Mouse (Mus musculus): ENCODE measurements around the gene Vrk2.

DNA sequence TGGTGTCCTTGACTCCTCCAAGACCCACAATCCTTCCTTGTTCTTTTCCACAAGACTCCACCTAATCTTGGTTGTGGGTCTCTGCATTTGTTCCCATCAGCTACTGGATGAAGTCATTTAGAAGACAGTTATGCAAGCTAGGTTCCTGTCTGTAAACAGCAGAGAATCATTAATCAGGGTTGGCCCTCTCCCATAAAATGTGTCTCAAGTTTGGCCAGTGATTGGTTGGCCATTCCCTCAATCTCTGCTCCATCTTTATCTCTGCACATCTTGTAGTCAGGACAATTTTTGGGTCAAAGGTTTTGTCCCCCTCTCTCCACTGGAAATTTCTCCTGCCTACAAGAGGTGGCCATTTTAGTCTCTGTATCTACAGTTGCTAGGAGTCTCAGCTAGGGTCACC lies 149.4 kb downstream of the Vrk2 start:
- no peak for TF ChIP-seq CTCF (IDR thresholded peaks at IDR 0.05; ENCODE audit: low read depth)
- TF ChIP-seq EP300 (IDR thresholded peaks at IDR 0.05; ENCODE audit: low read depth) = no peak

All from liver, embryonic 14.5 days (tissue).